Mouse (Mus musculus): ENCODE measurements around the gene Prss22.
"Not testable (repeated sequence)": the region's sequence is repeated elsewhere in the genome, so short reads cannot be mapped to it uniquely, and the experiment has no call there.

The Prss22 gene

GRCm38 (mm10) chr17:23994667-23995066, 3.2 kb downstream of the Prss22 start:
- DNase-seq = no peak

GRCm38 (mm10) chr17:23993559-23994428, 4.1 kb downstream of the Prss22 start:
- peak; percentile 90 to 92 for DNase-seq

GRCm38 (mm10) chr17:23992789-23993553, 4.9 kb downstream of the Prss22 start:
- no peak for DNase-seq

GRCm38 (mm10) chr17:23989802-23990201, 8.1 kb downstream of the Prss22 start:
- no peak for DNase-seq

- no peak for DNase-seq
These were observed 12.9 kb downstream of the Prss22 start for GRCm38 (mm10) chr17:23984989-23985388.

- no peak for DNase-seq
These were observed 15.0 kb downstream of the Prss22 start for GRCm38 (mm10) chr17:23982912-23983311.

- DNase-seq = no peak
These were observed 17.5 kb downstream of the Prss22 start, which contains the start of gene Prss30 for GRCm38 (mm10) chr17:23980297-23980909. Gene Prss30 (minus strand): TSS chr17:23980566.

GRCm38 (mm10) chr17:23979471-23979870, 18.4 kb downstream of the Prss22 start:
- no peak for DNase-seq

GRCm38 (mm10) chr17:23976665-23977064, 21.2 kb downstream of the Prss22 start:
- DNase-seq = no peak

GRCm38 (mm10) chr17:23971315-23971714, 26.6 kb downstream of the Prss22 start:
- DNase-seq = no peak

GRCm38 (mm10) chr17:23969231-23969630, 28.7 kb downstream of the Prss22 start:
- DNase-seq = peak; percentile 76 to 80

- DNase-seq = no peak
These were observed 29.1 kb downstream of the Prss22 start for GRCm38 (mm10) chr17:23968780-23969179.

GRCm38 (mm10) chr17:23966658-23967401, 31.1 kb downstream of the Prss22 start:
- DNase-seq = no peak

GRCm38 (mm10) chr17:23965805-23966425, 32.0 kb downstream of the Prss22 start:
- peak; percentile 23 to 28 for DNase-seq

- no peak for DNase-seq
These were observed 36.3 kb downstream of the Prss22 start for GRCm38 (mm10) chr17:23961573-23962122.

GRCm38 (mm10) chr17:23960084-23960738, 37.7 kb downstream of the Prss22 start:
- peak; percentile 71 to 87 for DNase-seq

- DNase-seq = no peak
These were observed 42.7 kb downstream of the Prss22 start, which contains the start of gene Sbpl for GRCm38 (mm10) chr17:23955174-23955573. Gene Sbpl (minus strand): TSS chr17:23955274.

GRCm38 (mm10) chr17:23950828-23951227, 47.1 kb downstream of the Prss22 start:
- DNase-seq = not testable (repeated sequence)

GRCm38 (mm10) chr17:23949068-23949467, 48.8 kb downstream of the Prss22 start:
- DNase-seq = no peak

- DNase-seq = not testable (repeated sequence)
These were observed 50.4 kb downstream of the Prss22 start for GRCm38 (mm10) chr17:23947486-23947885.
